Mouse (Mus musculus): ENCODE measurements around the gene Nap1l5. TPM values are rescaled to one million over a fixed set of nuclear protein-coding genes. Genes with fewer than 3 reads are reported as not detected.

The Nap1l5 gene
- 1.2 TPM in 1 of 2 replicates, not detected in the other for total RNA-seq (2014; rRNA removed; ENCODE audit: low replicate concordance)
- polyA plus RNA-seq (2015; fragmentation: Nextera tagmentation; extraction: Ambion mirVana): 1.9 and 2.5 TPM in 2 replicates

DNA sequence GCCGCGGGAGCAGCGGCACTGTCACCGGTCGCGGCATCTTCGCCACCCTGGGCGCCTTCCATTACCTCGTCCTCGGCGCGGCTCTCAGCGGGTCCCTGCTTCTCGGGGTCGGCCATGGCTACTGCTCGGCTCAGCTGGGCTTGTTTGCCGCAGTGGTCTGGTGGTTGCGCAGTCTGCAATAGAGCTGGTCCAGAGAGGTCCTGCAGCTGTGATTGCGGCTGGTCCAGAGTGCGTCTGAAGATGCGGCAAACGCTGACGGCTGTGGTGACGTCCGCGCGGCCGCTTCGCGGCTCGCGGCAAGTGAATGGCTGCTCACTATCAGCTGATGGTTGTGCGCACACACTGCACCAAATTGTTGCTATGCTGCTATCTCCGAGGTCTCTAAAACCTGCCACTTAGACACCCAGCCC is at the start of gene Nap1l5:
TSS of gene Nap1l5 (minus strand) at position 225 of the 410 bp plus-strand sequence.
- 0 out of 2 replicates have a peak within 1 kb of the TSS, but pooled peaks have one; percentile 25 for H3K9ac ChIP-seq (replicated peaks; ENCODE audit: low read depth, low read length)

DNA sequence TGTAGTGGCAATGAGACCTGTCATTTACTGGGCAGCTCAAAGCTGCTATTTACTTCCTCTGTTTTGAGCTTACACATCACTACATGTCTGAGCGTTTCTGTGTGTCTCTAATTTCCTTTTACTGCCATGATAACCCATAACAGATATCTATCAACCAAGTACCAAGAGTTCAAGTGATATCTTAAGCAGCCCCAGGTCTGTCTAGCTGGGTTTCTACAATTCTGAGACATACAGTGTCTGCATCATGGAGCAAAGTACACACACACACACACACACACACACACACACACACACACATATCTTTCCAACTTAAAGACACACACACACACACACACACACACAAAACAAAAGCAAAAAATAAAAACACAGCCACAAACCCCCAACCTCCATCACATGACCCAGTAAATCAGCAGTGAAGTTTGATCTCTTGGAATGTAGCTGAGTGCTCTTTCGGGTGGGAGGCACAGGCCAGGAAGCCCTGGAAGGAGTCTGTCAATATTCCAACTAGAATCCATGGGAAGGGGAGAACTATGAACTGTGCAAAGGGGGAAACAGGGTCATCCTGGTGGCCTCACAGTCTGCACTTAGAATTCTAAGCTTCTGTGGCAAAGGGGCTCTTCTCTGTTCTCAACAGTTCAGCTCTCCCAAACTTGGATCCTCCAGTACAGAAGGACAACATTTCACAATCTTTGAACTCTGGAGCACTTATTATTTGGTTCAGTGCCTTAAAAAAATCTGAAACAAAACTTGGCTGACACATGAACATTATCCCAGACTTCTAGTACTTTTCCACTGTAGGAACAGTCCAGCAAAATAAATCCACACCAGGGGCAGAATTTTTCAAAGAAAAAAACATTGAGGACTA is 44.5 kb upstream of the Nap1l5 start:
- Histone ChIP-seq H3K27me3 (ENCODE audit: control insufficient read depth, insufficient read depth, low read length) (no peaks in the 10 kb centered on the region), H3K36me3 (replicated peaks; ENCODE audit: control insufficient read depth, insufficient read depth, low read length) (peaks cover 49% of the 10 kb centered on the region), H3K9ac (replicated peaks; ENCODE audit: low read depth, low read length) (no peak overlapping the region), H3K4me1 (ENCODE audit: control insufficient read depth, insufficient read depth) (no peaks in the 10 kb centered on the region), H3K4me3 (ENCODE audit: low read depth, low read length) (no peak overlapping the region), H3K9me3 (replicated peaks; ENCODE audit: control insufficient read depth, low read length) (no peaks in the 10 kb centered on the region), H3K27ac (ENCODE audit: low read depth) (no peak overlapping the region), H3K4me2 (ENCODE audit: low read depth, low read length) (no peak overlapping the region)
- ATAC-seq (ENCODE audit: insufficient read depth, low read depth) (no peak), DNase-seq (ENCODE audit: low spot score) (no peak)
- WGBS: 44% methylated on average over 2 of the region's 2 CpGs
- TF ChIP-seq EP300 (IDR thresholded peaks at IDR 0.05; ENCODE audit: low read depth) (no peak), CTCF (IDR thresholded peaks at IDR 0.05; ENCODE audit: low read depth) (no peak)

More for the DNA sequence above, at the start of gene Nap1l5:
- TF ChIP-seq CTCF (IDR thresholded peaks at IDR 0.05; ENCODE audit: low read depth): no peak
- no peak for TF ChIP-seq EP300 (IDR thresholded peaks at IDR 0.05; ENCODE audit: low read depth)
- Histone ChIP-seq H3K27ac (ENCODE audit: low read depth) (no peak within 1 kb of the TSS), H3K4me3 (ENCODE audit: low read depth, low read length) (peak within 1 kb of the TSS; percentile 44), H3K9me3 (replicated peaks; ENCODE audit: control insufficient read depth, low read length) (no peaks in the 10 kb centered on the region; the same call in 1 of the 2 replicates), H3K4me1 (ENCODE audit: control insufficient read depth, insufficient read depth) (peaks cover 3% of the 10 kb centered on the region; the same call in 1 of the 2 replicates), H3K4me2 (ENCODE audit: low read depth, low read length) (peak within 1 kb of the TSS; percentile 71), H3K36me3 (replicated peaks; ENCODE audit: control insufficient read depth, insufficient read depth, low read length) (peaks cover 7% of the 10 kb centered on the region), H3K27me3 (ENCODE audit: control insufficient read depth, insufficient read depth, low read length) (no peaks in the 10 kb centered on the region)
- WGBS: 43% methylated on average over 34 of the region's 34 CpGs
- DNase-seq (ENCODE audit: low spot score) (no peak), ATAC-seq (ENCODE audit: insufficient read depth, low read depth) (peak; percentile 79)

DNA sequence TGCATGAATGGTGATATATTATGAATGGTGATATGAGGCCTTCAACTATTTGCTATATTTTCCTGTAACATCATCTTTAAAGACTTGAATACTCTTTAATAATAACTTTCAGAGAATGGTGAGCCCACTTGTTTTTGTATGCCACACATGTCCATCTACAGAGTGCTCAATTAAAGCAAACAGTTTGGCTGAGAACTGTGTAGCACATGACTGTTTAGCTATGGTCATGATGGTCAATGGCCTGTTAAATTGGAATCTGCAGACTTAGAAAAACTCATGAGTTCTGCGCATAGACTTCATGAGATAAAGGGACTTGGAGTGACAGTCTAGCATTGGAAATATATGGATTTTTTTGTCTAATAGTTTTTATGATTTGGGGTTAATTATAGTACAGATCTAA is 43.5 kb upstream of the Nap1l5 start:
- no peak overlapping the region for H3K4me3 ChIP-seq (ENCODE audit: low read depth, low read length)
- H3K9me3 ChIP-seq (replicated peaks; ENCODE audit: control insufficient read depth, low read length): no peaks in the 10 kb centered on the region
- no peaks in the 10 kb centered on the region for H3K4me1 ChIP-seq (ENCODE audit: control insufficient read depth, insufficient read depth)
- H3K27me3 ChIP-seq (ENCODE audit: control insufficient read depth, insufficient read depth, low read length): no peaks in the 10 kb centered on the region
- no peak overlapping the region for H3K4me2 ChIP-seq (ENCODE audit: low read depth, low read length)
- peaks cover 50% of the 10 kb centered on the region for H3K36me3 ChIP-seq (replicated peaks; ENCODE audit: control insufficient read depth, insufficient read depth, low read length)
- 96% methylated on average over 1 of the region's 1 CpGs for WGBS
- no peak for TF ChIP-seq EP300 (IDR thresholded peaks at IDR 0.05; ENCODE audit: low read depth)
- TF ChIP-seq CTCF (IDR thresholded peaks at IDR 0.05; ENCODE audit: low read depth): no peak
- ATAC-seq (ENCODE audit: insufficient read depth, low read depth) (no peak), DNase-seq (ENCODE audit: low spot score) (no peak)
- no peak overlapping the region for H3K27ac ChIP-seq (ENCODE audit: low read depth)
- H3K9ac ChIP-seq (replicated peaks; ENCODE audit: low read depth, low read length): no peak overlapping the region

DNA sequence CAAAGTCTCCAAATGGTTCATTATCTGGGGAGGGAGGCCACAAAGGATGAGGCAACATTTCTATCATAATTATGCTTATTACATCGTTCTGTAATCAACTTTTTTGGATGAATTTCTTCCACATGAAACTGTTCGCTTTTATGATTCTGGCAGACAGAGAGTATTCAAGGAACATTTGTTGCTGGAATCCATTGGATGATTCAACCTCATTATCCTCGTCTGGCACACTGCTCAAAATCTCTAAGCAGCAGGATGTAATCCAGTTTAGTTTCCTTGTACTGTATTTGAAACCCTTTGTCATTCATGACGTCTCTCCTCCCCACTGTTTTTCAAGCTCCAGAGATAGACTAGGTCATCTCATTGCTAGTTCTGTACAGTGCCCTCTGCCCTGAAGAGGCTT is 40.0 kb upstream of the Nap1l5 start:
- Histone ChIP-seq H3K36me3 (replicated peaks; ENCODE audit: control insufficient read depth, insufficient read depth, low read length) (peaks cover 35% of the 10 kb centered on the region), H3K27me3 (ENCODE audit: control insufficient read depth, insufficient read depth, low read length) (no peaks in the 10 kb centered on the region), H3K9me3 (replicated peaks; ENCODE audit: control insufficient read depth, low read length) (no peaks in the 10 kb centered on the region), H3K4me2 (ENCODE audit: low read depth, low read length) (no peak overlapping the region), H3K27ac (ENCODE audit: low read depth) (no peak overlapping the region), H3K9ac (replicated peaks; ENCODE audit: low read depth, low read length) (no peak overlapping the region), H3K4me3 (ENCODE audit: low read depth, low read length) (no peak overlapping the region), H3K4me1 (ENCODE audit: control insufficient read depth, insufficient read depth) (no peaks in the 10 kb centered on the region)
- 71% methylated on average over 4 of the region's 4 CpGs for WGBS
- no peak for ATAC-seq (ENCODE audit: insufficient read depth, low read depth)
- no peak for DNase-seq (ENCODE audit: low spot score)
- TF ChIP-seq EP300 (IDR thresholded peaks at IDR 0.05; ENCODE audit: low read depth) (no peak), CTCF (IDR thresholded peaks at IDR 0.05; ENCODE audit: low read depth) (no peak)

DNA sequence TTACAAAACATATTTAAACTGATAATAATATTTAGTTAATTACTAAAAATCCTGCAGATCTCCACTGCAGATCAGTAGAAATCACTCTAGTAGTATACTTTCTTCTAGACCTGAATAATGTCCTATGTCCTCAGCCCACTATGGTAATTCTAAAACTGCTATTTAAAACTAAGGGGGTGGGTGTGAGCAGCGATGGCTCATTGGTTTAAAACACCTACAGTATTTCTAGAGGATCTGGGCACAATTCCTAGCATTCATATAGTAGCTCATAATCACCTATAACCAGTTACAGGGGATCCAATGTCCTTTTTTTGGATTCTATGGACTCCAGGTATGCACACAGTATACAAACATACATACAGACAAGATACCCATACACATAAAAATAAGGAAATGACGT is 39.4 kb upstream of the Nap1l5 start:
- Histone ChIP-seq H3K27me3 (ENCODE audit: control insufficient read depth, insufficient read depth, low read length) (no peaks in the 10 kb centered on the region), H3K36me3 (replicated peaks; ENCODE audit: control insufficient read depth, insufficient read depth, low read length) (peaks cover 31% of the 10 kb centered on the region), H3K4me2 (ENCODE audit: low read depth, low read length) (no peak overlapping the region), H3K4me3 (ENCODE audit: low read depth, low read length) (no peak overlapping the region), H3K4me1 (ENCODE audit: control insufficient read depth, insufficient read depth) (no peaks in the 10 kb centered on the region), H3K9ac (replicated peaks; ENCODE audit: low read depth, low read length) (no peak overlapping the region), H3K27ac (ENCODE audit: low read depth) (no peak overlapping the region), H3K9me3 (replicated peaks; ENCODE audit: control insufficient read depth, low read length) (no peaks in the 10 kb centered on the region)
- no peak for ATAC-seq (ENCODE audit: insufficient read depth, low read depth)
- no peak for TF ChIP-seq EP300 (IDR thresholded peaks at IDR 0.05; ENCODE audit: low read depth)
- TF ChIP-seq CTCF (IDR thresholded peaks at IDR 0.05; ENCODE audit: low read depth): no peak
- no peak for DNase-seq (ENCODE audit: low spot score)
- WGBS: 61% methylated on average over 2 of the region's 2 CpGs
